Mouse (Mus musculus) testis, adult 2 months (tissue): Measurements from ENCODE around the gene Prkag2.

ENCODE experiments used
- CTCF ChIP-seq: fragments of 200-500 bp; IDR thresholded peaks from 2 replicates; pipeline ENCODE4 v1.5.1; 2012; ENCODE audit warnings: low read depth, mild to moderate bottlenecking, inconsistent platforms, low read length, moderate library complexity; ENCODE audit not compliant: control insufficient read depth, insufficient read depth, insufficient replicate concordance
- POLR2A ChIP-seq: fragments of 200-500 bp; IDR thresholded peaks from 2 replicates; pipeline ENCODE4 v1.6.1; 2012; ENCODE audit warnings: low read depth, mild to moderate bottlenecking, inconsistent platforms, low read length, moderate library complexity; ENCODE audit not compliant: control insufficient read depth

DNA sequence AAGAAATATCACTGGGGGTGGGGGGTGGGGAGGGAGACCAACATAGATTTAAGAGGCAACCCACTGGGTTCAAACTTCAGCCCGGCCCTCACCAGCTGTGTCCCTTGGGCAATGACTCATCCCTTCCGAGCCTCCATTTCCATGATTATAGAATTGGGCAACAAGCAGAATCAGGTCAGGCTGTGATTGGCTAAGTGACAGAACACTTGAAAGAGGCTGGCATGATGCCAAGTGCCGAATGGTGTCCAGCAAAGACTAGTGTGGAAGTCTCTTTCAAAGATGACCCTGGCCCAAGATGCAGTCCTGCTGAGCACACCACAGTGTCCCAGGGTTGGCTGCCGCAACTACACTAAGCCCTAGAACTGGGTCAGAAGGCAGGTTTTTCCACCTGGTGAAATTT, 14.2 kb downstream of the Prkag2 start:
- TF ChIP-seq POLR2A (no peak), CTCF (no peak)
